Mouse (Mus musculus) layer of hippocampus, adult 9-11 months (tissue): ENCODE data around the gene Tarbp2.

Experiments used
- DNase-seq: peaks from one replicate; pipeline ENCODE4 v3.0.0; 2022

Tarbp2 gene

DNA sequence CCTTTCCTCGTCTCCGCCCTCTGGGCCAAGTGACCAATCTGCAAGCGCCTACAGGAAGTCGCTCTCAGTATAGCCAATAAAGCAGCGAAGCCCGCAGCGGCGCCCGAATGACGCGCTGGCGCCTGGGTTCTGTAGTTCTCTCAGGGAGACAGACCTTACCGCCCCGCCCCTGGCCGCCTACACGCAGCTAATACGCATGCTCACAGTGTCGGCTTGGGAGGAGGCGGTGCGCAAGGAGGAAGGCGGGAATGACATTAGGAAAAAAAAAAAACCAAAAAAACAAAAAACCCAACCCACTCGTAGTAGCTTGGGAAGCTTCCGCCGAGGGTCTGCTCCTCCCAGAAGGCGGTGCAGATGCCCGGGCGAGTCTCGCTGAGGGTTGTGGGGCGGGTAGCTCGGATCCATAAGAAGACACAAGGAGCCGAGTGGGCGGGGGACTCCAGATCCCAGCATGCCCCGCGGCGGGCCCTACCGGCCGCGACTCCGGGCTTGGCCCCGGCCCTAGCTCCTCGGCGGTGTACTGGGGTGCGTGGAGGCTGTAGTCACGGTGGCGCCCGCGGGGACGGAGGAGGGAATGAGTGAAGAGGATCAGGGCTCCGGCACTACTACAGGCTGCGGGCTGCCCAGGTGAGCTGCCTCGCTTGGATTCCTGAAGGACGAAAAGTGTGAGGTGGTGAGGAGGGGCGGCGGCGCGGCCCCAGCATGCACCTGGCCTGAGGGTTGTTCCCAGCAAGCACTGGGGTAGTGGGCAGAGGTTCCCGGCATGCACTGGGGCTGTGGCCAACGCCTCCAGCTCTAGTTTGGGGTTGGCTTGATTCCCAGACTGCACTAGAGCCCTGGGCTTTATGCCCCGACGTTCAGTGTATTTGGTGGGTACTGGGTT lies at the start of gene Tarbp2:
Tarbp2 (plus strand) TSS at position 217 of the 883 bp plus-strand sequence.
- DNase-seq, result peak; percentile 100

DNA sequence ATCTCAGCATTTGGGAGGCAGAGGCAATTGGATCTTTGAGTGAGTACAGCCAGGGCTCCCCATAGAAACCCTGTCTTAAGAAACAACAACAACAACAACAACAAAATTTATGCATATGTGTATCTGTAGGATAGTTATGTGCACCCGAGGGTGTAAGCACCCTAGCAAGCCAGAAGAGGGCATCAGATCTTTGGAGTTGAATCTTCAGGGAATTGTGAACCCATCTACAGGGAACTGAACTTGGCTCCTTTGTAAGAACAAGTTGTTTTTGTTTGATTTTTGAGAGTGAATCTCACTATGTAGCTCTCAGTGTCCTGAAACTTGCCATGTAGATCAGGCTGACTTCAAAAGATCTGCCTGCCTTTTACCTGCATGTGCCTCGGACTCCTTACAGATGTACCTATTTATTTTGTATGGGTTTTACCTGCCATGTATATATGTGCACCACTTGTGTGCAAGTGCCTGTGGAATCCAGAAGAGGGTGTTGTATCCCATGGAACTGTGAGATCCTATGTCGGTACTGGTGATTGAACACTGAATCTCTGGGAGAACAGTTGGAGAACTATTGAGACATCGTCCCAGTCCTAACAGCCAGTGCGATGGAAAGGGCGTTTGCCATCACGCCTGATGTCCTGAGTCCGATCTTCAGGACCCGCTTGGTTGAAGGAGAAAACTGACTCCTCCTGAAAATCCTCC lies 49.2 kb upstream of the Tarbp2 start:
- no peak for DNase-seq

DNA sequence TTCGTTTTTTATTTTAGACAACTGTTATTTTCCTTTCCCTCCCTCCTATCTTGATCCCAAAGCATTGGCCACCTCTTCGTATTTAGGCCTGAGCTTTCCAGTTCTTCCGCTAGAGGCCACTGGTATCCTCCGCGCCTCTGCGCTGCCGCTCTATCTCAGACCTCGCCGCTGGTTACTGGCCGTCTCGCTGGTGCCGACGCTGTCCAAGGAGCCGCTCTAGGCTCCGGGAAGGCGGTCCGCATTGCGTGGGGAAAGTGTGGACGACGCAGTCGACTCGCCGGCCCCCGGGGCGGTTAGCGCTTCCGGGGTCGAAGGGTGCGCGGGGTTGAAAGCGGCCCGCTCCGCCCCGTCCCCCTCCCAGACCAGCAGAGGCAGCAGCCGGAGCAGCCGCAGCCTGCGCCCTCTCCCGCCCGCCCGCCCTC lies 47.8 kb upstream of the Tarbp2 start, which contains the start of gene Pcbp2:
Pcbp2 (plus strand) TSS at position 357 of the 422 bp plus-strand sequence.
- DNase-seq, result peak; percentile 97

DNA sequence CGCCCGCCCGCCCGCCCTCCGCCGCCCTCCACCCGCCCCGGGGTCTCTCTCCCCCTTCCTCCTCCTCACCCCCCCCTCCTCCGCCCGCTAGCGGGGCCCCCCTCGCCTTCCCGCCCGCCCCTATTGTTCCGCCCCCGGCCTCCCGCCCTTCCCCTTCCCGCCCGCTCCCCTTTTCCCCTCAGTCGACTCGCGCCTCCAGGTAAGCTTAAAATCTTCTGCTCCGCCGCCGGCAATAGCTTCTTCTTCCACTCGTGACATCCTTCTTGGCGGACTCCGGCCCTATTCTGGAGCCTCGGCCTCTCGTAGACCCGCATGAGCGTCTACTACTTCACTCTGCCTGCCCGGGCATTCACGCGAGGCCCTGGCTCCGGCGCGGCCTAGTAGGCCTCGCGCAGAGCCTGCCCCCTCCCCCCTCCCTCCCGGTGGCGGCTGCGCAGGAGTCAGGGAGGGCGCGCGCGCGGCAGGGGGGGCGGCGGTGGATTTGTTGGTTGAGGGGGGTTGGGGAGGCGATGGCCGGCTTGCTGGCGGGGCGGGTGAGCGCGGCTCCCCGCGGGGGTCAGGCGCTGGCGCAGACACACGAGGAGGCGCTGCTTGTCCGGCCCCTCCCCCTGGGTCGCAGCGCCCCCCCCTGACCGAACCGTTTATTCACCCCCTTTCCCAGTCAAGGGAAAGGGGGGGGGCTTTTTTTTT lies 47.2 kb upstream of the Tarbp2 start:
- peak; percentile 83 for DNase-seq

DNA sequence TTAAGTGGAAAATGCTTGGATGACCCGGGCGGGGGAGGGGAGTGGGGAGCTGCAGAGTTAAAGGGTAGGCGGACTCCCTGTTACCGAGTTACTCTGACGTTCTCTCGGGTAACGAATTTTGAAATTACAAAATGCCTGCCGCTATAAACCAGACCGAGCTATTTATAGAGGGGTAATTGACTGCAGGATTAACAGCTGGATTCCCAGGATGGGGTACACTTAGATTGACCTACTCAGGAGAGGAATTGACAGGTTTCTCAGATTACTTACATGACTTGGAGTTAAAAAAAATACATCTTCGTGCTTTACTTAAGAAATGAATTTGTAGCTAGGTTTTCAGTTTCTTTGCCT lies 46.7 kb upstream of the Tarbp2 start:
- DNase-seq, result no peak

DNA sequence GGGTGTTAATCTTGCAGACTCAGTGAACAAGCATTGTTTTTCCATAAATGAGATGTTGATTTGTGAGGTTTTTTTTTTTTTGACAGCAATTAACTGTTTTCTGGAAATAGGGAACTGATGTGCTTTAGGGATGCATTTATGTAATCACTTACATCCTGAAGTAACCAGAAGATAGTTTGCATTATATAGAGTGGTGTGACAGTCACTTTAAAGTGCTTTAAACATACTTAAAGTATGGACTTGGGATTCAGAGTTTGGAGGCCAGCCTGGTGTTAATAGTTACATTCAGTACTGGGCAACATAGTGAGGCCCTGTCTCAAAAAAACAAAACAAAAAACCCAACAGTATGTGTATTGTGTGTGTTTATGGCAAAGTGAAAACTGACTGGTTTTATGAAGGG lies 46.3 kb upstream of the Tarbp2 start:
- no peak for DNase-seq

DNA sequence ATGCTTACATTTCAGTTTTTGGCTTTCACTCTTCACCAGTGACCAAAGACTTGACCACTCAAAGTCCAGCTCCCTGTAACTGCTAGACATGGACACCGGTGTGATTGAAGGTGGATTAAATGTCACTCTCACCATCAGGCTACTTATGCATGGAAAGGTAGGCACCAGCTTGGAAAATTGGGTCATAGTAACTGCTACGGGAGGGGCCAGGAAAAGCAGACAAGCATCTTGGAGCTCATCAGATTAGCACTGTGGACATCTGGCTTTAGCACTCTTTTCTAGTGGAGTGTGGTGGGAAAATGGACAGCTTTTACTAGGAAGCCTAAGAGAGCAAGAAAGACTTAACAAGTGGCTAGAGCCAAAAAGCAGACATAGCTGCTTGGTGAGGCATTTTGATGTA lies 44.7 kb upstream of the Tarbp2 start:
- no peak for DNase-seq

DNA sequence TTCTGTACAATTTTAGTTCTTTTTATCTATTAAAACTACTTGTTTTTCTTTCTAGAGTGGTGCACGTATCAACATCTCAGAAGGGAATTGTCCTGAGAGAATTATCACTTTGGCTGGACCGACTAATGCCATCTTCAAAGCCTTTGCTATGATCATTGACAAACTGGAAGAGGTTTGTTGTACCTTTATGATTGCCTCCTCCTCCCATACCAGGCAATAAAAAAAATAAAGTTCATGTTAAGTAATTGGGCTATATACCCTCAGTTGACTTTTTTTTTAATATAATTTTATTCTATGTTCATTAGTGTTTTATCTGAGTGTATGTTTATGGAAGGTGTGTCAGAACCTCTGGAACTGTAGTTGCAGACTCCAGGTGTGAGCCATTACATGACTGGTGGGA lies 43.5 kb upstream of the Tarbp2 start:
- DNase-seq, result no peak

DNA sequence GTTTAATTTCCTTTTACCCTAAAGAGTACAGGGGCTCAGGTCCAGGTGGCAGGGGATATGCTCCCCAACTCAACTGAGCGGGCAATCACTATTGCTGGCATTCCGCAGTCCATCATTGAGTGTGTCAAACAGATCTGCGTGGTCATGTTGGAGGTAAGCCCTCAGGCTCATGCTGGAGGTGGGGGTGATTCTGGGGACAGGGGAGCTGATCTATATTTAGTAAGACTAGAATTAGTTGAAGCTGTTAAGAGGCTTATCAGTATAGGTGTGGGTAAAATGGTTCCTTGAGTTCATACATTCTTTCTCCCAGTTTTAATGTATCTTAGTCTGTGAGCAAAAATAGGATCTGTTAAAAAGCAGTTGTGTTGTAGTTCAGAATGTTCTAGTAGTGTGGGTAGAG lies 34.9 kb upstream of the Tarbp2 start:
- no peak for DNase-seq

DNA sequence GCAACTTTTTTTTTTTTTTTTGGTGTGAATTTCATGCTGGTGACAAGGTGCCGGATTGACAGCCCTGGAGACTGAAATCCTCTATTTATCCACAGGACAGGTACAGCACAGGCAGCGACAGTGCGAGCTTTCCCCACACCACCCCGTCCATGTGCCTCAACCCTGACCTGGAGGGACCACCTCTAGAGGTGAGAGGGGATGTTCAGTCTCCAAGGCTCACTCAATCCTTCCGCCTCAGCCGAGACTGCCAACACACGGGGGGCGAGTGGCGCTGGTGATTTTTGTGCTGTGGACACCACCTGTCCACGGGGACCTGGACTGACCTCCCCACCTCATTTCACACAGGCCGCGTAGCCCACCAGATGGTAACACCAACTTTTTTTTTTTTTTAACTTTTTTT lies 32.1 kb upstream of the Tarbp2 start:
- DNase-seq, result no peak

DNA sequence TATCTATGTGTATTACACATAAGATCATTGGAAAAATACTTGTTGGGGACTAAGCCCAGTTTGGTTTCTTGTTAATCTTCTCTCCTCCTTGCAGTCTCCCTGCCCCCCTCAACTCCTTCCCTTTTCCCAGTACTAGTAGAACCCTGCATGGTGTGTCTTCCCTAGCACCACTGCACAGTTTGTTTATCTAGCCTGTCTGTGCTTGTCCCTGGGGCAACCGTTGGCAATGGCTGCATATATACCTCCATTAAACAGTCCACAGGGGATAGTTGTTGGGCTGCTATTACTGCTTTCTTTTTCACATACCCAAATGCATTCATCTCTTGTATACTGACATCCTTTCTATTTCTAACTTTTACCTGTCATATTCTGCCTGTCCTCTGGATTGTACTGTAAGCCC lies 30.3 kb upstream of the Tarbp2 start:
- no peak for DNase-seq

DNA sequence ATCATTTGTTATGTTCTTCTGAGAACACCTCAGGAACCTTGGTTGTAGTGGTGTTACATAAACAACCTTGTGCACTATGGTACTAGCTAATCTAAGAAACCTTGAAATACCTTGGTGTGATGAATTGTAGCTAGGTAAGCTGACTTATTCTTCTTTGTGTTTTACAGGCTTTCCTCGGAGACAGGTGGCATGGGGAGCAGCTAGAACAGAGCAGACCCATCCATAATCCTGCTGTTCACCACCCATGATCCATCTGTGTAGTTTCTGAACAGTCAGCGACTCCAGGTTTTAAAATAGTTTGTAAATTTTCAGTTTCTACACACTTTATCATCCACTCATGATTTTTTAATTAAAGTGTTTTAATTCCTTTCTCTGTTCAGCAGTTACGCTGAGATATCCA lies 19.7 kb upstream of the Tarbp2 start:
- DNase-seq, result no peak

DNA sequence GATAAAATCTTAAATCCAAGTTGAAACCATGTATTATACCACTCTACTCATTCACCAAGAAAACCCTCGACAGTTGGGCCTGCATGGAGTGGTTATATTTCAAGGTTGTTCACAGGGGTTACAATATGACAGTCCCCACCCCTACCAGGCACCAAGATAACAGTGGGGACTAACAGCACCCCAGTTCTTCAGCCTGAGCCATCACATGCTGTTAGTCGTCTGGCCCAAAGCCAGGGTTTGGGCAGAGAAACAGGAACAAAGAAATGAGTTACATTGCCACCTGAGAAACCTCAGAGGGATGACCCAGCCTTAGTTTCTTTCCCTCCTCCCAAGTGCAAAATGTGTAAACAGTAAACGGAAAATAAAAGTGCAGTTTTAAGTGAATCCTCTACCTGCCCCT lies 18.6 kb upstream of the Tarbp2 start:
- DNase-seq, result no peak

DNA sequence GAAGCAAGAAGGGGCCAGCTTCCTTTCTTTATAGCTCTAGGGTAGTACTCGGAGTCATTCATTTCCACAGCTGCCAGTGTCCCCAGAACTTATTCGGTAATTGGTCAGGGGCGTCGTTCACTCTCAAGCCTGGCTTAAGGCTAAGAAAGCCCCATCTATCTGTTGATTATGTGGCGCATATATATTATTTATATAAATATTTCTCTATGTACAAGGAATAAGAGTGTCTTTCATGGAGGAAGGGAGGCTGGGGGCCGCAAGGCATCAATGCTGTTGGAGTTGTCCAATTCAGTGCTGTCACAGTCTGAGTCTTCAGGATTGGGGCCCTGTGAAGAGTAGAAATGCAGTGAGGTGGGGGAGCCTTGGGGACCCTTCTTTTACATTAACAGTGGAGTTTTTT lies 18.1 kb upstream of the Tarbp2 start:
- no peak for DNase-seq

DNA sequence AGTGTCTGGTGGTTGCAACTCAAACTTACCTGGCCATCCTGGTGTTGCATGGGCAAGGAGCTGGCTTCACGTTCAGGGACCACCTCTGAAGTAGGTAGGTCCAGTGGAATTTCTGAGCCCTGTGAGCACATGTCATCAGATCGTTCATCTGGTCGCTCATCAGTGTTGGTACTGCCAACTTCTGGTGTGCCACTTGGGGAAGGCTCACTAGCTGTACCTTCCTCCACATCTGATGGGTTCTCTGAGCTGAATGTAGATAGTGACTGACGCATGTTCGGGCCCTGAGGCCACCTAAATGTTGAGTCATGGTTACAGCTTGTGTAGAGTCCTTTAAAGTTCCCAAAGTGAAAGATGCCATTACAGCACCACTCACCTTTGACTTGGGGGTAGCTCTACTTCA lies 17.5 kb upstream of the Tarbp2 start:
- no peak for DNase-seq

DNA sequence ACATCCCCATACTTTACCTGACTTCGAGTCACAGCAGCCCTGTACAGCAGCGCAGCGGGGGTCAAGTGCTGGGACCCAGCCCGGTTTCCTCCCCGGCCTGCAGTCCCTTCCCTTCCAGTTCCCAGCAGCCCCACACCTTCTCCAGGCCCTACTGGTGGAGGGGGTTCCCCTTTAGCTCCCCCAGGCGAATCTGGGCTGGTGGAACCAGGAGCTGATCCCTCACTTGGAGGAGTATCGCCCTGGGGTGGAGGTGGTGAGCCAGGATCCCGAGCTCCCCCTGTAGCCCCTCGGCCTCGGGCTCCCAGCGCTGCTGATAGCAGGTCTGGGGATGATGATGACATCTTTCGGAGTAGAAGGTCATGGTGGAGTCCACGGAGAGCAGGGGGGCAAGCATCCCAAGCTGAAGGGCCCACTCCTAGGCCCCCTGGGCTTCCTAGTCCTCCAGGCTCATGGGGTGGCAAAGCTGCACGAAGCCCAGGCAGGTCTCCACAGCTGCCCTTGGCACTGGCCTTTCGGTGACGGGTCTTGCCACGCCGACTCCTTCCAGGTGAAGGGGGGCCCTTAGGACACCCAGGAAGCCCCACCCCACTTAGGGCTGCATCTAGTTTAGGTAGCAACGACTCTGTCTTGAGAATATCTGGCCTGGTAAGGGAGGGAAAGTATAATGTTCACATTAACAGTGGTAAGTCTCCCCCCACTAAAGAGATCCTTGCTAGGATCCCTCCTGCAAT lies 16.7 kb upstream of the Tarbp2 start:
- no peak for DNase-seq

DNA sequence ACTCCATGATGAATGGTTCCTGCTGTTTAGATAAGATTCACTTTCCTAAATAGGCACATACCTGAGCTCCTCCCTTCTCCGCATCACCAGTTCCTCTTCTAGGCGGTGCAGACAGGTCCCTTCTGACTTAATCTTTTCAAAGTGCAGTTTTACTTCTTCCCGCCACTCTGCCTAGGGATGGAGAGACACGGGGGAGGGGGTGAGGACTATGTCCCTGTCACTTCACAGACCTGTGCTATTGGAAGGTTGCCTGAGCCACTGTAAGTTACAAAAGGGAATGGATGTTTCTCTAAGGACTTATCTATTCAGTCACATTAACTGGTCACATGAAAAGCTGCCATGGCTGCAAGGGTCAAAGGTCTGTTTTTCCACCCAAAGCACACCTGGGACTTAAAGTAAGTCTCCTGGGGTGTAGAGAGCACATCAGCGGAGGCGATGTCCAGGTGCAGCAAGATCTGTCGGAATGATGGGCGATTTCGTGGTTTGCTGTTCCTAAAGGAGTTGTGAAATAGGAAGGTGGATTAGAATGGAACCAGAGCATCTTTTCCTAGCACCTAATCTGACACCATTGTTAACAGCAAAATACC lies 15.6 kb upstream of the Tarbp2 start:
- no peak for DNase-seq

DNA sequence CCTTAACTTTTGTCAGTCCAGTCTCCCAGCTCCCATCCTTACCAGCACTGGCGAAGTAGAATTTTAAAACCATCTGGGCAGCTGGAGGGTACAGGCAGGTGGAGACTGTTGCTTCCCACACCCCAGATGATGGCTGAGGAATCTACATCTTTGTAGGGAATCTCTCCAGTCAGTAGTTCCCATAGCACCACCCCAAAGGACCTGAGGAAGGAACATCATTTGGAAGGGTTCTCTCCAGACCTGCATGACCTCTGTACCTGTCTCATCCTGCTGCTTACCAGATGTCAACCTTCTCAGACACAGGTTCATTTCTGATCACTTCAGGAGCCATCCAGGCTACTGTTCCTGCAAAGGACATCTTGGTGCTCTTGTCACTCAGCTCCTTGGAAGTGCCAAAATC lies 14.5 kb upstream of the Tarbp2 start, which contains the start of gene Gm10337:
Gm10337 (plus strand) TSS at position 276 of the 400 bp plus-strand sequence.
- DNase-seq, result no peak

DNA sequence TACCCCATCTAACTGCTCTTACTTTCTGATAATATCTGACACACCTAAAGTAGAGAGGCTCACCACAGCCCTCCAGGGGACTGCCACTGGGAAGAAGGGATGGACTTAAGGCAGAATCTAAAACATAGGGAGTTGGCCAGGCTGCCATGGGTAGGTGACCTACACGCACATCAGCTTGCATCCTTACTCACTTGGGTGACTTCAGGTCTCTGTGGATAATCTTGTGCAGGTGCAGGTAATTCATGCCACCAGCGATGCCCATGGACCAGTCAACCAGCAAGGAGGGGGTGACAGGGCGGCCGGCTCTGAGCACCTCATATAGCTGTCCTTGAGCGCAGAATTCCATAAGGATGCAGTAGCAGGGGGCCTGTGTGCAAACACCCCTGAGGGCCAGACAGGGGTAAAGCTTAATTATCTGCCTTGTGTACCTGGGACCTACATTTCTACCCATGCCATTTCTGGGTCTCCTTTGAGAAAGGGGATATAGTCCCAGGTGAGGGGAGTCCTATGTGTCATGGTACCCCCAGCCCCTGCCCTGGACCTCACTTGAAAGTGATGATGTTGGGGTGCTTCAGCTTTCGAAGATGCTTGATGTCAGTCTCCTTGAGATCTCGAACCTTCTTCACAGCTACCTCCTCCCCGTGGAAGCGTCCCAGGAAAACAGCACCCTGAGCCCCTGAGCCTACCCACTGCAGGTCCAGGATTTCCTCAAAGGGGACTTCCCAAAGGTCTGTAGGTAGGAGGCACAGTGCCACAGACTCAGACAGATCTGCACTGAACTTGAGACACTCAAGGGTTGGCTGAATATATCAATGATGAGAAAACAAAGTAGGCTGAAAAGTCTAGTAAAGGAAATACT lies 13.8 kb upstream of the Tarbp2 start:
- no peak for DNase-seq

DNA sequence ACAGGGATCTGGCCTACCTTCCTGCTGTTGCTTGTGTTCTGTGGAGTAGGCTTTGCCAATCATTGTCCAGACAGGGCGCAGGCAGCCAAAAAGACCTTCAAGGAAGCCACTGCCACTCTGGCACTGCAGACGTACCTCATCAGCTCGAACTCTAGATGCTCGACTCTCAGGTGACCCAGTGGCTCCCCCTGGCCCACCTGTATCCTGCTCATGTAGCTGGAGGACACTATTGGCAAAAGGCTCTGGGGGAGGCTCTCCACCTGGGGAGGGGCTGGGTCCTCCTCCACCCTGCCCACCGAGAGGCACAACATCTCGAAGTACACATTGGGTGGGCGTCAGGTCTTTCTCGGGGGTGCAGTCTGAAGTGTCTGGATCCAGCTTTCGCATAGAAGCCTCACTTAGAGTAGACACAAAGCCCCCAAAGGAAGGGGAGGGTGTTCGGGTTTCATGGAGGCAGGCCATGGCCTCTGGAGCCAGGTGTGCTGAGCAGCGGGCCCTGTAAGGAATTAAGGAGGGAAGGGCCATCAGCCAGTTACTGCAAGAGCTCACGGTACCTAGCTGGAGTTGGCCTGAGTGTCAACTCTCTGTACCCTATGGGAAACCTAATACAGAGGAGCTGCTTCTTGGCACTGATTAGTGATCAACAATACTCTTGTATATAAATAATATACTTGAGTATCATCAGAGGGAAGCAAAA lies 12.8 kb upstream of the Tarbp2 start:
- DNase-seq, result no peak
